Mouse (Mus musculus) cerebellum, adult 2 months (tissue): Measurements from ENCODE around the gene Zfyve28.

Experiments
- CTCF ChIP-seq: fragments of 200-500 bp; IDR thresholded peaks from 2 replicates; pipeline ENCODE4 v1.5.1; 2011; ENCODE audit warnings: low read depth, mild to moderate bottlenecking, control low read depth, low read length, moderate library complexity, borderline replicate concordance; ENCODE audit not compliant: insufficient read depth
- POLR2A ChIP-seq: fragments of 200-500 bp; IDR thresholded peaks from 2 replicates; pipeline ENCODE4 v1.6.1; 2011; ENCODE audit warnings: low read length, control low read depth, borderline replicate concordance; ENCODE audit not compliant: insufficient read depth

DNA sequence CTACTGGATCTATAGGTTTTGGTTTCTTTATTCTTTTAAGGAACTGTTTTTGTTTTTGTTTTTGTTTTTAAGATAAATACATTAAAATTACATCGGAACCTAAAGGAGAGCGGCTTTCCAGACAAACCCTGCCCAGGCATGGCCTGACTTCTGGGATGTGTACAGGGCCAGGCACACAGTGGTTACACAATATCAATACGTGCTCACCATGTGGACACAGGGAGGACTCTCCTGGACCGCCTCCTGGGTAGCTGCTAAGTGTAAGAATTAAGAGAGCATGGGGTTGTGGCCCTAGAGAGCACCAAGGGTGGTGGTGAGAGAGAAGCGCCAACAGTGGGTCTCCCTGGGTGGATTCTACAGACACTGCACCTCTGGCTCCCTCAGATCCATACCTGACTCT is 58.7 kb downstream of the Zfyve28 start:
- no peak for TF ChIP-seq CTCF
- TF ChIP-seq POLR2A, result no peak
